Mouse (Mus musculus): Measurements from ENCODE around the gene Olfr105-ps. TPM values are rescaled to one million over a fixed set of nuclear protein-coding genes. Genes with fewer than 3 reads are reported as not detected.

Gene Olfr105-ps
- polyA plus RNA-seq (2015; fragmentation: Nextera tagmentation; extraction: Ambion mirVana), result not detected in 2 replicates

DNA sequence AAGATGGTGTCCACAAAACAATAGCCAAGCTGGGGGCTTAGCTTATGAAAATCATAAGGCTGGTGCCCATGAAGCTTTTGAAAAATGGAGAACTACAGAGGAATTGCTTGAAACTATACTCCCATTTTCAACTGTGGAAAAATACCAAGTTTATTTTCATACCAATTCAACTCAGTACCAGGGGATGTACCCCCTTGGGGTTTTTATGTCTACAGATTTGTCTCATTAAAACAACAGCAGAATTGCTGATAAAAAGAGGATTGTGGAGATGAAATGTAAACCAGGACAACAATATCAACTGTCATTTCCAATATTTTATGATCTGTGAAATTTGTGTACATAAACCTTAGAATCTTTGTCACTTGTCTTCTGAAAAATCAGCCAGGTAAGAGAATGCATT is at the start of gene Olfr105-ps:
Olfr105-ps (plus strand) TSS at position 301 of the 400 bp plus-strand sequence.
- Histone ChIP-seq H3K9me3 (ENCODE audit: control insufficient read depth, low read length) (no peaks in the 10 kb centered on the region), H3K9ac (ENCODE audit: low read depth, low read length) (no peak within 1 kb of the TSS), H3K27ac (ENCODE audit: low read length) (no peak within 1 kb of the TSS), H3K36me3 (ENCODE audit: control insufficient read depth, insufficient read depth, low read length) (no peaks in the 10 kb centered on the region), H3K4me1 (ENCODE audit: control insufficient read depth, insufficient read depth, low read length) (no peaks in the 10 kb centered on the region), H3K4me3 (ENCODE audit: low read length) (no peak within 1 kb of the TSS), H3K27me3 (replicated peaks; ENCODE audit: control insufficient read depth, insufficient read depth, low read length) (no peaks in the 10 kb centered on the region), H3K4me2 (ENCODE audit: low read depth, low read length) (no peak within 1 kb of the TSS)
- no peak for ATAC-seq

DNA sequence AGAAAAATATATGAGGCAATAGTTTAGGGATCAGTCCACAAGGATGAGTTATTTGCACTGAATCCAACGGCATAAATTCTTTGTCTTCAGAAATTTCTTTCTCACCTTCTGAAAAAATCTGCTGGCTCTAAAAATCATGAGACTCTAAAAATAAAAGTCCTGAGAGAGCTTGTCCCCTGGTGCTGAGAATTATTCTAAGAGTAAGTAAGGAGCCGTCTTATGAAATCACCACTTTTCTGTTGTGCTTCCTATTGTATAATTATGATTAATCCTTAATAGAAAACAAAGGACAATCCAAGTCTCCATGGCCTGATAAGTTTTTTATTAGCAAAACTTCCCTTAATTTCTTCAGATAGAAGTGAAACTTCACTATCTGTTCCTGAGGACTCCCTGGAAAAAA is 39.2 kb upstream of the Olfr105-ps start, which contains the start of gene Olfr103:
Olfr103 (minus strand) TSS at position 101 of the 400 bp plus-strand sequence.
- no peaks in the 10 kb centered on the region for H3K36me3 ChIP-seq (ENCODE audit: control insufficient read depth, insufficient read depth, low read length)
- WGBS, result 88% methylated on average over 2 of the region's 2 CpGs
- H3K27me3 ChIP-seq (replicated peaks; ENCODE audit: control insufficient read depth, insufficient read depth, low read length), result no peaks in the 10 kb centered on the region
- no peak within 1 kb of the TSS for H3K9ac ChIP-seq (ENCODE audit: low read depth, low read length)
- no peak within 1 kb of the TSS for H3K27ac ChIP-seq (ENCODE audit: low read length)
- no peaks in the 10 kb centered on the region for H3K9me3 ChIP-seq (ENCODE audit: control insufficient read depth, low read length)
- no peak within 1 kb of the TSS for H3K4me2 ChIP-seq (ENCODE audit: low read depth, low read length)
- H3K4me3 ChIP-seq (ENCODE audit: low read length), result no peak within 1 kb of the TSS
- no peak for ATAC-seq
- no peaks in the 10 kb centered on the region for H3K4me1 ChIP-seq (ENCODE audit: control insufficient read depth, insufficient read depth, low read length)

DNA sequence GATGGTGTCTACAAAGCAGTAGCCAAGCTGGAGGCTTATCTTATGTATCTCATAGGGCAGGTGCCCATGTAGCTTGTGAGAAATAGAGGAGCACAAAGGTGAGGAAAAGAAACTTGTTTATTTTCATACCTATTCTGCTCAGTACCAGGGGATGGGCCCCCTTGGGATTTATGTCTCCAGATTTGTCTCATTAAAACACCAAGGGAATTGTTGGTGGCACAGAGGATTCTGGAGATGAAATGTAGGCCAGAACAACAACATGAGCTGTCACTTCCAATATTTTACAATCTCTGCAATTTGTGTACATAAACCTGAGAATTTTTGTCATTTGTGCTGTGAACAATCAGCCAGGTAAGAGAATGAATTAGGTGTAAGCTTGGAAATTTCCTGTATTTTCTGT is 19.6 kb upstream of the Olfr105-ps start, which contains the start of gene Olfr104-ps:
Olfr104-ps (plus strand) TSS at position 301 of the 400 bp plus-strand sequence.
- no peaks in the 10 kb centered on the region for H3K9me3 ChIP-seq (ENCODE audit: control insufficient read depth, low read length)
- no peak for ATAC-seq
- no peaks in the 10 kb centered on the region for H3K27me3 ChIP-seq (replicated peaks; ENCODE audit: control insufficient read depth, insufficient read depth, low read length)
- no peak within 1 kb of the TSS for H3K4me2 ChIP-seq (ENCODE audit: low read depth, low read length)
- H3K27ac ChIP-seq (ENCODE audit: low read length), result no peak within 1 kb of the TSS
- H3K9ac ChIP-seq (ENCODE audit: low read depth, low read length), result no peak within 1 kb of the TSS
- no peaks in the 10 kb centered on the region for H3K4me1 ChIP-seq (ENCODE audit: control insufficient read depth, insufficient read depth, low read length)
- H3K4me3 ChIP-seq (ENCODE audit: low read length), result no peak within 1 kb of the TSS
- H3K36me3 ChIP-seq (ENCODE audit: control insufficient read depth, insufficient read depth, low read length), result no peaks in the 10 kb centered on the region

DNA sequence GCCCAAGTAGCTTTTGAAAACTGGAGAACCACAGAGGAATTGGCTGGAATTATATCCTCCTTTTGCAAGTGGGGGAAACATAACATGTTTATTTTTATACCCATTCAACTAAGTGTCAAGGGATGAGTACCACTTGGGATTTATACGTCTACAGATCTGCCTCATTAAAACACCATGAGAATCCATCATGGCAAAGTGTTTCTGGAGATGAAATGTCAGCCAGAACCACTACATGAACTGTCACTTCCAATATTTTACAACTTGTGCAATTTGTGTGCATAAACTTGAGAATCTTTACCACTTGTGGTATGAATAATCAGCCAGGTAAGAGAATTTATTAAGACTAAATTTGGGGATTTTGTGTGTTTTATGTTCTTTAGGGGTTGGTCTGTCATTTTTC is 11.3 kb downstream of the Olfr105-ps start, which contains the start of gene Olfr106-ps:
Olfr106-ps (plus strand) TSS at position 301 of the 400 bp plus-strand sequence.
- Histone ChIP-seq H3K9ac (ENCODE audit: low read depth, low read length) (no peak within 1 kb of the TSS), H3K27me3 (replicated peaks; ENCODE audit: control insufficient read depth, insufficient read depth, low read length) (no peaks in the 10 kb centered on the region), H3K9me3 (ENCODE audit: control insufficient read depth, low read length) (no peaks in the 10 kb centered on the region), H3K4me2 (ENCODE audit: low read depth, low read length) (no peak within 1 kb of the TSS), H3K36me3 (ENCODE audit: control insufficient read depth, insufficient read depth, low read length) (no peaks in the 10 kb centered on the region), H3K4me1 (ENCODE audit: control insufficient read depth, insufficient read depth, low read length) (no peaks in the 10 kb centered on the region), H3K4me3 (ENCODE audit: low read length) (no peak within 1 kb of the TSS), H3K27ac (ENCODE audit: low read length) (no peak within 1 kb of the TSS)
- 59% methylated on average over 1 of the region's 1 CpGs for WGBS
- no peak for ATAC-seq

DNA sequence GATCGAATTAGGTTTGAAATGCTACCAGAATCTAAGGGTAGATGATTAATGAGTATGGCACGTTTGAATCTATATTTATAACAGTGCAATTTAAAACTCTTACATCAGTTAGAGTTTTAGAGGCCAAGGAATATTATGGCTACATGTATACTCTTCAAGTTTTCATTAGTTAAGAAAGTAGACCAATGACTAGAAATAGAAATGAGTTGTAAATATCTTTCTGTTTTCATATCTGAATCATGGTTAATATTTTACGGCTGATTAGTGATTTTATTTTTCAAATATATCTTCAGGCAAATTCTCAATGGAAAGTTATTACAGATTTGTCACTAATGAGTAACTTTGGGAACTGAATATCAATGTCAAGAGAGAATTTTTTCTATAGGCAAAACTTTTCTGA is 20.1 kb downstream of the Olfr105-ps start, which contains the start of gene Olfr107:
Olfr107 (plus strand) TSS at position 301 of the 400 bp plus-strand sequence.
- Histone ChIP-seq H3K9ac (ENCODE audit: low read depth, low read length) (no peak within 1 kb of the TSS), H3K4me1 (ENCODE audit: control insufficient read depth, insufficient read depth, low read length) (no peaks in the 10 kb centered on the region), H3K9me3 (ENCODE audit: control insufficient read depth, low read length) (no peaks in the 10 kb centered on the region), H3K27ac (ENCODE audit: low read length) (no peak within 1 kb of the TSS), H3K4me3 (ENCODE audit: low read length) (no peak within 1 kb of the TSS), H3K27me3 (replicated peaks; ENCODE audit: control insufficient read depth, insufficient read depth, low read length) (no peaks in the 10 kb centered on the region), H3K36me3 (ENCODE audit: control insufficient read depth, insufficient read depth, low read length) (no peaks in the 10 kb centered on the region), H3K4me2 (ENCODE audit: low read depth, low read length) (no peak within 1 kb of the TSS)
- no peak for ATAC-seq
- 72% methylated on average over 3 of the region's 3 CpGs for WGBS

DNA sequence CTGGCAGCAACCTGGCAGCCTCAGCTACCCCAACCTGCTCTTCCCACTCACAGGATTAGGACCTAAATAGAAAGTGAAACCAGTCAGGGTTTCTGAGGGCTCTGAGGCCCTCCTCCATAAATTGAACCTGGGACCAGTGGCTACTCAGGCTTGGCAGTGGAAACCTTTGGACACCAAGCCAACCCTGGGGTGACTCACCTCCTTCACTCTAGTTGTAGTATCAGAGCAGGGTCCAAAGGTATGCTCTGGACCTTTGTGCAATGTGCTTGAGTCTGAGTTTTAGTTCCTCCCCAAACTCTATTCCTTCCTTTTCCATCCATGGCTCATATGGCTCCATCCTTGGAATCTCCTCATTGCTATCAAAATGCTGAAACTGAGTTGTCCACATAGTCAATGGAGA is 34.5 kb downstream of the Olfr105-ps start:
- H3K27ac ChIP-seq (ENCODE audit: low read length), result no peak overlapping the region
- peak; percentile 98 for ATAC-seq

More for the DNA sequence above, 34.5 kb downstream of the Olfr105-ps start:
- Histone ChIP-seq H3K9me3 (ENCODE audit: control insufficient read depth, low read length) (no peaks in the 10 kb centered on the region), H3K4me1 (ENCODE audit: control insufficient read depth, insufficient read depth, low read length) (no peaks in the 10 kb centered on the region), H3K9ac (ENCODE audit: low read depth, low read length) (no peak overlapping the region), H3K4me2 (ENCODE audit: low read depth, low read length) (no peak overlapping the region), H3K36me3 (ENCODE audit: control insufficient read depth, insufficient read depth, low read length) (no peaks in the 10 kb centered on the region), H3K27me3 (replicated peaks; ENCODE audit: control insufficient read depth, insufficient read depth, low read length) (no peaks in the 10 kb centered on the region), H3K4me3 (ENCODE audit: low read length) (no peak overlapping the region)

Other genes starting within 250 kb of the Olfr105-ps start
- not detected in 2 replicates for gene Olfr93, start 217.5 kb upstream of the Olfr105-ps start, polyA plus RNA-seq (2015; fragmentation: Nextera tagmentation; extraction: Ambion mirVana)
- gene Ubd, start 185.1 kb upstream of the Olfr105-ps start, polyA plus RNA-seq (2015; fragmentation: Nextera tagmentation; extraction: Ambion mirVana), result not detected in 2 replicates
- not detected in 2 replicates for gene Olfr94, start 178.0 kb upstream of the Olfr105-ps start, polyA plus RNA-seq (2015; fragmentation: Nextera tagmentation; extraction: Ambion mirVana)
- gene Olfr95, start 165.9 kb upstream of the Olfr105-ps start, polyA plus RNA-seq (2015; fragmentation: Nextera tagmentation; extraction: Ambion mirVana), result not detected in 2 replicates
- gene Olfr96, start 158.9 kb upstream of the Olfr105-ps start, polyA plus RNA-seq (2015; fragmentation: Nextera tagmentation; extraction: Ambion mirVana), result not detected in 2 replicates
- not detected in 2 replicates for gene Olfr97, start 141.7 kb upstream of the Olfr105-ps start, polyA plus RNA-seq (2015; fragmentation: Nextera tagmentation; extraction: Ambion mirVana)
- not detected in 2 replicates for gene Olfr98, start 115.3 kb upstream of the Olfr105-ps start, polyA plus RNA-seq (2015; fragmentation: Nextera tagmentation; extraction: Ambion mirVana)
- gene H2-M3, start 108.8 kb upstream of the Olfr105-ps start, polyA plus RNA-seq (2015; fragmentation: Nextera tagmentation; extraction: Ambion mirVana), result 5.1 and 5.2 TPM in 2 replicates
- gene Olfr99, start 95.6 kb upstream of the Olfr105-ps start, polyA plus RNA-seq (2015; fragmentation: Nextera tagmentation; extraction: Ambion mirVana), result 0.10 TPM in 1 of 2 replicates, not detected in the other
- not detected in 2 replicates for gene Olfr101, start 74.7 kb upstream of the Olfr105-ps start, polyA plus RNA-seq (2015; fragmentation: Nextera tagmentation; extraction: Ambion mirVana)
- gene Olfr102, start 62.0 kb upstream of the Olfr105-ps start, polyA plus RNA-seq (2015; fragmentation: Nextera tagmentation; extraction: Ambion mirVana), result not detected in 2 replicates
- gene Olfr103, start 39.3 kb upstream of the Olfr105-ps start, polyA plus RNA-seq (2015; fragmentation: Nextera tagmentation; extraction: Ambion mirVana), result not detected in 2 replicates
- gene Olfr104-ps, start 19.5 kb upstream of the Olfr105-ps start, polyA plus RNA-seq (2015; fragmentation: Nextera tagmentation; extraction: Ambion mirVana), result not detected in 2 replicates
- gene Olfr106-ps, start 11.4 kb downstream of the Olfr105-ps start, polyA plus RNA-seq (2015; fragmentation: Nextera tagmentation; extraction: Ambion mirVana), result not detected in 2 replicates
- gene Olfr107, start 20.2 kb downstream of the Olfr105-ps start, polyA plus RNA-seq (2015; fragmentation: Nextera tagmentation; extraction: Ambion mirVana), result not detected in 2 replicates
- not detected in 2 replicates for gene Olfr108, start 66.4 kb downstream of the Olfr105-ps start, polyA plus RNA-seq (2015; fragmentation: Nextera tagmentation; extraction: Ambion mirVana)
- not detected in 2 replicates for gene Olfr109, start 79.9 kb downstream of the Olfr105-ps start, polyA plus RNA-seq (2015; fragmentation: Nextera tagmentation; extraction: Ambion mirVana)
- gene H2-M2, start 104.5 kb downstream of the Olfr105-ps start, polyA plus RNA-seq (2015; fragmentation: Nextera tagmentation; extraction: Ambion mirVana), result 0.10 TPM in 1 of 2 replicates, not detected in the other
- not detected in 2 replicates for gene Olfr110, start 113.4 kb downstream of the Olfr105-ps start, polyA plus RNA-seq (2015; fragmentation: Nextera tagmentation; extraction: Ambion mirVana)
- gene Olfr111, start 129.0 kb downstream of the Olfr105-ps start, polyA plus RNA-seq (2015; fragmentation: Nextera tagmentation; extraction: Ambion mirVana), result not detected in 2 replicates
- gene Olfr112, start 190.4 kb downstream of the Olfr105-ps start, polyA plus RNA-seq (2015; fragmentation: Nextera tagmentation; extraction: Ambion mirVana), result not detected in 2 replicates
- not detected in 2 replicates for gene Olfr113, start 198.6 kb downstream of the Olfr105-ps start, polyA plus RNA-seq (2015; fragmentation: Nextera tagmentation; extraction: Ambion mirVana)
- gene Olfr114, start 213.7 kb downstream of the Olfr105-ps start, polyA plus RNA-seq (2015; fragmentation: Nextera tagmentation; extraction: Ambion mirVana), result not detected in 2 replicates
- gene Olfr115, start 248.1 kb downstream of the Olfr105-ps start, polyA plus RNA-seq (2015; fragmentation: Nextera tagmentation; extraction: Ambion mirVana), result not detected in 2 replicates
- gene Olfr116, start 248.2 kb downstream of the Olfr105-ps start, polyA plus RNA-seq (2015; fragmentation: Nextera tagmentation; extraction: Ambion mirVana), result not detected in 2 replicates

Data from intestine, embryonic 16.5 days (tissue).